Mouse (Mus musculus): ENCODE data around the gene Defb45. TPM values are rescaled to one million over a fixed set of nuclear protein-coding genes. Genes with fewer than 3 reads are reported as not detected.

Defb45 gene
- polyA plus RNA-seq, 1 experiment from 2014 or later: not detected

- H3K36me3 ChIP-seq (ENCODE audit: control insufficient read depth, insufficient read depth, low read length): no peaks in the 10 kb centered on the region
- H3K4me1 ChIP-seq (ENCODE audit: control insufficient read depth, insufficient read depth, low read length): peaks cover 5% of the 10 kb centered on the region; the same call in 1 of the 2 replicates
- no peak overlapping the region for H3K27ac ChIP-seq (ENCODE audit: low read depth, low read length)
- no peak overlapping the region for H3K4me3 ChIP-seq (ENCODE audit: low read length)
- H3K4me2 ChIP-seq (replicated peaks; ENCODE audit: low read depth, low read length): no peak overlapping the region
- ATAC-seq (ENCODE audit: low FRiP score, low TSS enrichment): no peak
- no peak overlapping the region for H3K9ac ChIP-seq (ENCODE audit: low read depth, low read length)
- 61% methylated on average over 5 of the region's 5 CpGs for WGBS
- H3K27me3 ChIP-seq (ENCODE audit: control insufficient read depth, insufficient read depth, low read length): no peaks in the 10 kb centered on the region
- H3K9me3 ChIP-seq (ENCODE audit: control insufficient read depth, low read length): no peaks in the 10 kb centered on the region
These were observed 18.2 kb upstream of the Defb45 start for GRCm38 (mm10) chr2:152617374-152617773.

DNA sequence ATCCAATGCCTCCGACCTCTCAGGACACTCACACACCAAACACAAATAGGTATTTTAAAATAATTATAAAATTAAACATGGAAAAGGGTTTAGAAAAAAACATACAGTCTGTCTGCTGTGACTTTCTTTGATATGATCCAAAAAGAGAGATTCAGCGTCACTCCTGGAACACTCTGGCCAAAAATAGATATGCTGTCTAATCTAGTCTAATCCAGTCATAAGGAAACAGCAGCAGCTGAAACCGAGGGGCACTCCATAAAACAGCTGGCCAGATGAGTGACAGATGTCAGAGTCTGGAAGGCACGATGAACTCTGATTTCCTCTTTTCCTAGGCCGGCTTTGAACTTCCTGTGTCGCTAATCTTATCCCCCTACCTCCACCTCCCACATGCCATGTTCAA, 17.3 kb upstream of the Defb45 start:
- no peaks in the 10 kb centered on the region for H3K9me3 ChIP-seq (ENCODE audit: control insufficient read depth, low read length)
- no peaks in the 10 kb centered on the region for H3K36me3 ChIP-seq (ENCODE audit: control insufficient read depth, insufficient read depth, low read length)
- no peak overlapping the region for H3K4me3 ChIP-seq (ENCODE audit: low read length)
- H3K9ac ChIP-seq (ENCODE audit: low read depth, low read length): no peak overlapping the region
- 54% methylated on average over 6 of the region's 6 CpGs for WGBS
- H3K27ac ChIP-seq (ENCODE audit: low read depth, low read length): no peak overlapping the region
- H3K4me1 ChIP-seq (ENCODE audit: control insufficient read depth, insufficient read depth, low read length): 0 out of 2 replicates have a peak, but pooled peaks cover under 1% of the 10 kb centered on the region
- no peaks in the 10 kb centered on the region for H3K27me3 ChIP-seq (ENCODE audit: control insufficient read depth, insufficient read depth, low read length)
- ATAC-seq (ENCODE audit: low FRiP score, low TSS enrichment): no peak
- no peak overlapping the region for H3K4me2 ChIP-seq (replicated peaks; ENCODE audit: low read depth, low read length)

DNA sequence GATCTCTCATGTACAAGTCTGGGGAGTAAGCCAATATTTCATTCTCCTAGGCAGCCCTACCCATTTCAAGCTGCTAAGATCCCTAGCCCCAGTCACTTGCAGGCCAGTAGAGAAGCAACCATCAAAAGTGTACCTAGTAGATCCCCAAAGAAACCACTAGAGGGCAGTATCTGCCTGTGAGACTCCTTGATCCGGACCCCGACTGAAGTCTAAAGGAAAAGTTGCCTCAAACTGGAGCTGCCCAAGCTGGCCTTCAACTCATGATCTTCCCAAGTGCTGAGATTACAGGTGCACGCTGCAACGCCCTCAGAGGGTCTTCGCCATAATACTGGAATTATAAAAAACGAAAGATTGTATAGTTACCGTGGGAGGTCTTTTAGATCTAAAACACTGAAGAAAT, 16.4 kb upstream of the Defb45 start:
- Histone ChIP-seq H3K4me1 (ENCODE audit: control insufficient read depth, insufficient read depth, low read length) (no peaks in the 10 kb centered on the region), H3K27ac (ENCODE audit: low read depth, low read length) (no peak overlapping the region), H3K27me3 (ENCODE audit: control insufficient read depth, insufficient read depth, low read length) (no peaks in the 10 kb centered on the region), H3K36me3 (ENCODE audit: control insufficient read depth, insufficient read depth, low read length) (no peaks in the 10 kb centered on the region), H3K9me3 (ENCODE audit: control insufficient read depth, low read length) (no peaks in the 10 kb centered on the region), H3K4me2 (replicated peaks; ENCODE audit: low read depth, low read length) (no peak overlapping the region), H3K4me3 (ENCODE audit: low read length) (no peak overlapping the region), H3K9ac (ENCODE audit: low read depth, low read length) (no peak overlapping the region)
- 8% methylated on average over 7 of the region's 7 CpGs for WGBS
- ATAC-seq (ENCODE audit: low FRiP score, low TSS enrichment): no peak; the same call in 1 of the 2 replicates

- H3K9me3 ChIP-seq (ENCODE audit: control insufficient read depth, low read length): no peaks in the 10 kb centered on the region
- no peaks in the 10 kb centered on the region for H3K27me3 ChIP-seq (ENCODE audit: control insufficient read depth, insufficient read depth, low read length)
- H3K9ac ChIP-seq (ENCODE audit: low read depth, low read length): no peak overlapping the region
- no peak overlapping the region for H3K27ac ChIP-seq (ENCODE audit: low read depth, low read length)
- ATAC-seq (ENCODE audit: low FRiP score, low TSS enrichment): peak; percentile 34; the same call in 1 of the 2 replicates
- peaks cover 7% of the 10 kb centered on the region; the same call in 1 of the 2 replicates for H3K4me1 ChIP-seq (ENCODE audit: control insufficient read depth, insufficient read depth, low read length)
- 35% methylated on average over 8 of the region's 8 CpGs for WGBS
- no peak overlapping the region for H3K4me2 ChIP-seq (replicated peaks; ENCODE audit: low read depth, low read length)
- no peak overlapping the region for H3K4me3 ChIP-seq (ENCODE audit: low read length)
- H3K36me3 ChIP-seq (ENCODE audit: control insufficient read depth, insufficient read depth, low read length): no peaks in the 10 kb centered on the region
These were observed 13.0 kb upstream of the Defb45 start for GRCm38 (mm10) chr2:152612193-152612592.

DNA sequence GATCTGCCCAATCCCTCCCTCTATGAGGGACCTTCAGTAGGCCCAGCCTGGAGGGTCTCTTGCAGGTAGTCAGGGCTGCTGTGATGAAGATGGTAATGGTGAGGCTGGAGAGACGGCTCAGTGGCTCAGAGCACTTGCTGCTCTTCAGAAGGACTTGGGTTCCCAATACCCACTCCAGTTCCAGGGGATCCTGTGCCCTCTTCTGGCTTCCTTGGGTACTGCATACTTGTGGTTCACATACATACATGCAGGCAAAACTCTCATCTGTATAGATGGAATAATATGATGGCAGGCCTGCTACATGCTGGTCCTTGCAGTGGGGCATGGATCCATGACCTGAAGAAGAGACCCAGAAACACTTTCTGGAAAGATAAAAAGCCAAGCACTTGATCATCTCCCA, 9.5 kb upstream of the Defb45 start:
- no peak for ATAC-seq (ENCODE audit: low FRiP score, low TSS enrichment)
- H3K27me3 ChIP-seq (ENCODE audit: control insufficient read depth, insufficient read depth, low read length): no peaks in the 10 kb centered on the region
- WGBS: 100% methylated on average over 1 of the region's 1 CpGs
- peaks cover 19% of the 10 kb centered on the region for H3K4me1 ChIP-seq (ENCODE audit: control insufficient read depth, insufficient read depth, low read length)
- H3K9me3 ChIP-seq (ENCODE audit: control insufficient read depth, low read length): no peaks in the 10 kb centered on the region
- H3K4me2 ChIP-seq (replicated peaks; ENCODE audit: low read depth, low read length): no peak overlapping the region
- H3K9ac ChIP-seq (ENCODE audit: low read depth, low read length): no peak overlapping the region
- H3K27ac ChIP-seq (ENCODE audit: low read depth, low read length): no peak overlapping the region
- no peak overlapping the region for H3K4me3 ChIP-seq (ENCODE audit: low read length)
- H3K36me3 ChIP-seq (ENCODE audit: control insufficient read depth, insufficient read depth, low read length): no peaks in the 10 kb centered on the region

- H3K4me2 ChIP-seq (replicated peaks; ENCODE audit: low read depth, low read length): no peak overlapping the region
- H3K36me3 ChIP-seq (ENCODE audit: control insufficient read depth, insufficient read depth, low read length): no peaks in the 10 kb centered on the region
- no peak overlapping the region for H3K9ac ChIP-seq (ENCODE audit: low read depth, low read length)
- H3K27ac ChIP-seq (ENCODE audit: low read depth, low read length): peak overlapping the region; percentile 74
- H3K27me3 ChIP-seq (ENCODE audit: control insufficient read depth, insufficient read depth, low read length): no peaks in the 10 kb centered on the region
- ATAC-seq (ENCODE audit: low FRiP score, low TSS enrichment): peak; percentile 75
- no peak overlapping the region for H3K4me3 ChIP-seq (ENCODE audit: low read length)
- H3K4me1 ChIP-seq (ENCODE audit: control insufficient read depth, insufficient read depth, low read length): peaks cover 19% of the 10 kb centered on the region
- WGBS: 10% methylated on average over 6 of the region's 6 CpGs
- H3K9me3 ChIP-seq (ENCODE audit: control insufficient read depth, low read length): no peaks in the 10 kb centered on the region
These were observed 8.5 kb upstream of the Defb45 start for GRCm38 (mm10) chr2:152607746-152608145.

GRCm38 (mm10) chr2:152604057-152604456, 4.9 kb upstream of the Defb45 start, which contains the start of gene Defb36:
TSS of gene Defb36 (plus strand) at chr2:152604327.
- no peak for ATAC-seq (ENCODE audit: low FRiP score, low TSS enrichment)
- H3K9me3 ChIP-seq (ENCODE audit: control insufficient read depth, low read length): no peaks in the 10 kb centered on the region

GRCm38 (mm10) chr2:152601275-152601960, 2.2 kb upstream of the Defb45 start:
- no peaks in the 10 kb centered on the region for H3K27me3 ChIP-seq (ENCODE audit: control insufficient read depth, insufficient read depth, low read length)
- 84% methylated on average over 4 of the region's 4 CpGs for WGBS

More at GRCm38 (mm10) chr2:152604057-152604456, 4.9 kb upstream of the Defb45 start, which contains the start of gene Defb36:
- Histone ChIP-seq H3K4me3 (ENCODE audit: low read length) (no peak within 1 kb of the TSS), H3K4me1 (ENCODE audit: control insufficient read depth, insufficient read depth, low read length) (peaks cover 19% of the 10 kb centered on the region), H3K9ac (ENCODE audit: low read depth, low read length) (no peak within 1 kb of the TSS), H3K4me2 (replicated peaks; ENCODE audit: low read depth, low read length) (no peak within 1 kb of the TSS), H3K27ac (ENCODE audit: low read depth, low read length) (no peak within 1 kb of the TSS), H3K27me3 (ENCODE audit: control insufficient read depth, insufficient read depth, low read length) (no peaks in the 10 kb centered on the region), H3K36me3 (ENCODE audit: control insufficient read depth, insufficient read depth, low read length) (no peaks in the 10 kb centered on the region)
- WGBS: 80% methylated on average over 15 of the region's 15 CpGs

GRCm38 (mm10) chr2:152600076-152600475, 877 bp upstream of the Defb45 start:
- no peak for ATAC-seq (ENCODE audit: low FRiP score, low TSS enrichment)
- Histone ChIP-seq H3K9ac (ENCODE audit: low read depth, low read length) (no peak overlapping the region), H3K4me1 (ENCODE audit: control insufficient read depth, insufficient read depth, low read length) (no peaks in the 10 kb centered on the region), H3K4me2 (replicated peaks; ENCODE audit: low read depth, low read length) (no peak overlapping the region), H3K36me3 (ENCODE audit: control insufficient read depth, insufficient read depth, low read length) (no peaks in the 10 kb centered on the region), H3K27me3 (ENCODE audit: control insufficient read depth, insufficient read depth, low read length) (no peaks in the 10 kb centered on the region), H3K4me3 (ENCODE audit: low read length) (no peak overlapping the region), H3K9me3 (ENCODE audit: control insufficient read depth, low read length) (no peaks in the 10 kb centered on the region), H3K27ac (ENCODE audit: low read depth, low read length) (no peak overlapping the region)
- 82% methylated on average over 6 of the region's 6 CpGs for WGBS

More at GRCm38 (mm10) chr2:152601275-152601960, 2.2 kb upstream of the Defb45 start:
- Histone ChIP-seq H3K9me3 (ENCODE audit: control insufficient read depth, low read length) (no peaks in the 10 kb centered on the region), H3K4me3 (ENCODE audit: low read length) (no peak overlapping the region), H3K4me1 (ENCODE audit: control insufficient read depth, insufficient read depth, low read length) (peaks cover 5% of the 10 kb centered on the region; the same call in 1 of the 2 replicates), H3K4me2 (replicated peaks; ENCODE audit: low read depth, low read length) (no peak overlapping the region), H3K36me3 (ENCODE audit: control insufficient read depth, insufficient read depth, low read length) (no peaks in the 10 kb centered on the region), H3K9ac (ENCODE audit: low read depth, low read length) (no peak overlapping the region), H3K27ac (ENCODE audit: low read depth, low read length) (no peak overlapping the region)
- no peak for ATAC-seq (ENCODE audit: low FRiP score, low TSS enrichment)

Measured in kidney, embryonic 14.5 days (tissue).